Mouse (Mus musculus): ENCODE data around the gene Lrig1. TPM values are rescaled to one million over a fixed set of nuclear protein-coding genes. Genes with fewer than 3 reads are reported as not detected.

Gene Lrig1
- total and polyA plus RNA-seq, 3 experiments, result 7.7 to 17.6 (median 11.0) TPM

- peak; percentile 76 for DNase-seq
These were observed 52.2 kb downstream of the Lrig1 start for GRCm38 (mm10) chr6:94647574-94648430.

- DNase-seq, result no peak
These were observed 53.1 kb downstream of the Lrig1 start for GRCm38 (mm10) chr6:94646902-94647301.

DNA sequence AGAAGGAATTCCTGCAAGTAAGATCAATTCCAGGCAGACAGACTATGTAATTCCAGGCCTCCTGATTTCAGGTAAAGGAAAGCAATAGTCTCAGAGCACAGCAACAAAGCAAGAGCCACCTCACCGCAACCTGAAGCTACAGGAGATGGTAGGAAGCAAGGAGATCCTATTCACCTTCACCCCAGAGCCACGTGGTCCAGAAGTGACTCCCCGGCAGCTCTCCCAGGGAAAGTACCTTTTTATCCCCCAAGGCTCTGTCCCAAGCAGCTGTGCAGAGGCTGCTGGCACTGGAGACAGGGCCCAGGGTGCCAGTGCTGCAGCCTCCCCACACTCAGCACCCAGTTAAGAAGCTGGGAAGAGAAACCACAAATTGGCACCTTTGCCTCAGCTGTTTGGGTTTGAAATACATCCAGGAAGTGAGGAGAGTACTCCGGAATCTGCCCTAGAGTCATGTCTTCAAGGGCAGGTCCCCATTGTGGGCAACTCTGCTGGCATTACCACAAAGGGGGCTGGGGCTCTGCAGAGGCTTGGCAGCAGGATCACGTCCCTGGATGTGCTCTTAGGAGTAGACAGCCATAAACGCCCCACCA lies 53.6 kb downstream of the Lrig1 start:
- DNase-seq, result no peak

DNA sequence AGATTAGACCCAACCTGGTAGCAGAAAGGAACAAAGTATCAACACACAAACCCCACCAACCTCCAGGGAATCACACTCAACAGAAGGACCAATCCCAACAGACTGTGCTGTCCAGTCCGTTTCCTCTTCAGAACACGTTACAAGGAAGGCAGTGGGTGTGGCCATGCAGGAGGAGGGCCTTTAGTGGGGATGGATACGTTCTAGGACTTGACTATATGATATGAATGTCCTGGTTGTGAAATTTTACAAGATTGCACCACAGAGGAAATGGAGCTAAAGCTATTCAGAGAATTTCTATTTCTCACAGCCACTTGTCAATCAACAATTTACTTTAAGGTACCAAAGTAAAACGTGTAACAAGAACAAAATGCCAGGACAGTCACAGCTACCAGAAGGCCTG lies 54.2 kb downstream of the Lrig1 start:
- no peak for DNase-seq

DNA sequence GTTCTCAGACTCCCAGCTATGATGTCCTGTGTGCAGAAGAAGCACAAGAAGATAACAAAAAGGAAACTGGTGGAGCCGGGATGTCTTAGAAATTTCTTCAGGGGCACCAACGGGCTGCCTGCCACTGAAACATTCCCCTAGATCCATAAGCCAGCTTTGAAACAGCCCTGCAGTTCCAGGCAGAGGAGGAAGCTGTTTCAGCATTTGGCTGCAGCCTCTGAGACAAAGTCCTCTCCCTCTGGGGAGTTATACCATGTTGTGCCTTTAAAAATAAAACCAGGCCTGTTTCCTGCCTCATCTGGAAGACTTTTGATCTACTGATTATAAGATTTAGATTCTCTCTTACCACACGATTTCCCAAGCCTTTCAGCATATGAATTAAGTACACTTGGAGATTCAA lies 55.3 kb downstream of the Lrig1 start:
- DNase-seq, result no peak

DNA sequence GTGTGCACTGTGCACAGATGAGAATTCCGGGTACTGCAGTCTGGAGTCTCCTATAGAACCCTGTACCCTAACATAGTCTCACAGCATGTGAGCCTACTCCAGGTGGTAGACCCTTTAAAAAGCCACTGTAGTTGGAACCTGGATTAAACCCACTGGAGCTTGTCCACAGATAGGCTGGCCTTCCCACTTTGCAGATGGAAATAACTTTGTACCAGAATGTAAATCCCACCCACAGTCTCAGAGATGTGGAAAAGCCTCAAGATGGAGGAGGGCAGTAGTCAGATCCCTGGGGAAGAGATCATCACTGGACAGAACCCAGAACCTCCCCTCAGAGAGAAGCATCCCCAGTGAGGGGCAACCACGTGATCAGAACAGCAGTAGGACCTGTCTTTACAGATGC lies 56.0 kb downstream of the Lrig1 start:
- no peak for DNase-seq

DNA sequence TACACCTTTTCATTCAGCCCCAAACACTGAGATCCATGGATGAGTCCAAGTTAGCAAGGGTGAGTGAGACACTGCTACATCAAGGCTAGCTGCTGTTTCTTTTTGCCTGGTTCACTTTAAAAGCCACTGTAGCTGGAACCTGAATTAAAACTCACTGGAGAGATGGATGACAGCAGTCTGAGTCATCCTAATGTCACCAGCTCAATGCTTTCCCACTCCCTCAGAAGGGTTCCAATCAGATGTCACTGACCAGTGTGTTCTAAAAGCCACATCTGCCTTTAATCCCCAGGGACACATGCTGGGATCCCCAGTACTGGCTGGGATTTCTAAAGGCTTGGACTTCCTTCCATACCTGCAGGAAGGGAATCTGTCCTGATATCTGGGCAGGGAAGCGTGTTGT lies 57.9 kb downstream of the Lrig1 start:
- DNase-seq, result peak; percentile 46

GRCm38 (mm10) chr6:94640297-94640696 lies 59.7 kb downstream of the Lrig1 start:
- peak; percentile 58 for DNase-seq

DNA sequence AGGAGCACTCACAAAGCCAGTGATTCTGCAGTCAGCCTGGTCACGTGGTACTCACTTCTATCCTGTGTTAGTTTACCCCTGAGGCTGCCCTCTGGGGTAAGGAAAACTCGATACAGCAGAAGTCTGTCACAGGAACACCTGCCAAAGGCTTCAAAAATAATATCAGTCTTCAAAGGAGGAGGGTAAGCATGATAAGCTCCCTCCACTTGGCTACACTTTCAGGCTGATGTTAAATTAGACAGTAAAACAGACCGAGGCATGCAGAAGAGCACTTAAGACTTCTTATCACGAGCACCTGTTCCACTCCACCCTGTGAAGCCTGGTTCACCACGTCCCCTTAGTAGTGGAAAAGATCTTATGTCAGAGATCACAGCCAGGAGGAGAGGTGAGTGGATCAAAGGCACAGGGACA lies 62.9 kb downstream of the Lrig1 start:
- DNase-seq, result no peak

DNA sequence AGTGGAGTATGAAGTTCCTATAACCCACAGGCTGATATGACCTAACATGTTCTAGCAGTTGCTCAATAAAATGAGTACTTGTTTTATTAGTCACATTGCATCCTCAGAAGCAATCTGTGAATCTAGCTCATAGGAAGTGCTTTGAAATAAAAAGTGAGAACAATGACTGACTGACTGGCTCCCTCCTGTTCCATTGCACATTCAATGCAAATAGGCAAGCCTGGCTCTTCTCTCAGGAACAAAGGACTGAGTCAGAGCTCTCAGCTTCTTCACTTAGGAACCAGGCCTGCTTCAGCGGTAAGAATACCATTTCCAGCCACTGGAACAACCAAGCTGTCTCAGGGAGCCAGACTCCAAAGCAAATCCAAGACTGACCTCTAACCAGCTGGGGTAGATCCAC lies 64.6 kb downstream of the Lrig1 start:
- no peak for DNase-seq

DNA sequence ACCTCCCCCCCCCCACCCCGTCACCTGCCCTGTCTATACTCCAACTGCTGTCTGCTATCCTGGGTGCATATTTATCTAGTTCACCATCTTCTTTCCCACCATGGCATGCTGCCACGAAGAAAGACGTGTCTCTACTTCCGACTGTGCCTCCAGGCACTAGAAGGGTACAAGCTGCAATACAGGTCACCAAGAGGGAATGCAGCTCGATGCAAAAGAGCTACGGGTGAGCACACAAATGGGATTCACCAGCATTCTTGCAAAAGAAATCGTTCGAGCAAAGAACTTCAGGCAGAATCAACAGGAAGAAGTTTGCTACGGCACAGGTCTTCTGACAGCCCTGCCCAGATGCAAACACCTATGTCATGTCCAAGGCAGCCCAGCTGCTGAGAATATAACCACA lies 65.2 kb downstream of the Lrig1 start:
- DNase-seq, result no peak

DNA sequence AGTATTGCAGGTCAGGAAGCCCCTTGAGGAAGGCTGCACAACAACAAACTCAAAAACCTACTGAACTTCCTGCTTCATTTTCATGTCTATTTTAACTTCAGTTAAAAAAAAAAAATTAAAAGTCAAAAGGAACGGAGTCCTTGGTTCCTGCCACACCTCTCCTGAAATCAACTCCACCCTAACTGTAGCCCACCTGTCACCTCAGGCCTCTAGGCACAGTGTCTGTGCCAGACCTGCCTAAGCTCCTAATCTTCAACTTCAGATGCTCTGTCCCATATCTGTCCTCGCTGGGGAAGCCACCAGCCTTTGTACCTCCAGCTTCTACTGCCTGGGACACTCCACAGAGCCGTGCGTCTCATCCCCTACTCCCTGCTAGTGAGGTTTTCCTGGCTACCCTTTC lies 65.7 kb downstream of the Lrig1 start:
- DNase-seq, result no peak

DNA sequence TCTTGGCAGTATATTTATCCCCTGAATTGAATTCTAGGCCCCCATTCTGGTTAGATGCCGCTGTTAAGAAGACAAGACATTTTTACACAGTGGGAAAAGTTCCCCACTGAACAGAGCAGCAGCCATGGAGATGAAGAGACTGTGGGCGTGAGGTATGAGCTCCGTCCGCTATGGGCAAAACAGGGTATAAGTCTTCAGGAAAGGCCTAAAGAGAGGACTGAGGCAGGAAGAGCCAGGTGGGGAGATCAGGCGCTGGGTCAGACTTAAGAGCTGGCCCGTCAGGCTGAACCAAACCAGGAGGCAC lies 68.2 kb downstream of the Lrig1 start:
- DNase-seq, result no peak

- DNase-seq, result no peak
These were observed 68.7 kb downstream of the Lrig1 start for GRCm38 (mm10) chr6:94631051-94631778.

- no peak for DNase-seq
These were observed 71.2 kb downstream of the Lrig1 start for GRCm38 (mm10) chr6:94628787-94629186.

GRCm38 (mm10) chr6:94627714-94628595 lies 72.0 kb downstream of the Lrig1 start:
- no peak for DNase-seq

DNA sequence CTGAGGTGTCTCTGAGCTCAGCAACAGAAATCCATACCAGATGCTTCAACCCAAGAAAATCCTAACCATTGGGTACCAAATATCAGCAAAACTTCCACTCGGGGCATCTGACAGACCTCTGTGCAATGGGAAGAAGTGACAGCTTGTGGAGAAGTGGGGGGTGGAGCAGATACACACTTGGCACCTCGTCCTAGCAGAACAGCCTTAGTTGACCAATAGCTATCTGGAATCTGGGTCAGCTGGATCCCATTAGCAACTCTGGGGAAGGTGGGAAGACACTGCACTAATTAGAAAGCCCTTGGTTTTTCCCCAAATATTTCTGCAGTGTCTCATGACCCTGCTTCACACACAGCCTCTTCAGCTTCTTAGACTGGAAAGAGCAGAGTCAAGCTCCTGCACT lies 73.2 kb downstream of the Lrig1 start:
- DNase-seq, result no peak

- no peak for DNase-seq
These were observed 74.1 kb downstream of the Lrig1 start for GRCm38 (mm10) chr6:94625896-94626295.

GRCm38 (mm10) chr6:94624543-94624942 lies 75.4 kb downstream of the Lrig1 start:
- no peak for DNase-seq

GRCm38 (mm10) chr6:94622983-94623382 lies 77.0 kb downstream of the Lrig1 start:
- peak; percentile 60 for DNase-seq

- peak; percentile 61 for DNase-seq
These were observed 79.1 kb downstream of the Lrig1 start for GRCm38 (mm10) chr6:94620801-94621301.

- no peak for DNase-seq
These were observed 79.7 kb downstream of the Lrig1 start for GRCm38 (mm10) chr6:94620287-94620686.
